Mouse (Mus musculus): ENCODE measurements at regions not wholly inside any gene's neighbourhood (a gene's known extent, or its start where the extent isn't known, plus 50 kb on each side); places are given as distances from the start of the nearest gene placed in this dataset.

DNA sequence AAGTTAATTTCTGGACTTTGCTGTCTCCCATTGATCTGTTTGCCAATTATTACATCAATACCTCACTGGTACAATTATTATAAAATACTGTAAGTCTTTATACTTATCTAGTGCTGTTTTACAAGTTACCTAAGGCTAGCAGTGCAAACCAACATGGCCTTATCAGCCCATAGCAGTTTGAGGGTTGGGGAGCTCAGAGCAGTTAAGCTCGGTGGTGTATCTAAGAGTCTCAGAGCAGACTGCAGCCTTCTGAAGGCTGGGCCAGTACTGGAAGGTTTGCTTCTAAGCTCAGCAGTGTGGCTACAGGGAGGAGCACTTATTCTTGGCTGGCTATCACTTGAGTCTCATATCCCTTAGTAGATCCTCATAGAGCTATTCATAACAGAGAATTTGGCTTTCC is 212.4 kb upstream of the Klf3 start:
- 0 out of 2 replicates have a peak, but pooled peaks have one; percentile 6 for TF ChIP-seq MAX (IDR thresholded peaks at IDR 0.05; ENCODE audit: low read length)
- TF ChIP-seq MEF2A (IDR thresholded peaks at IDR 0.05; ENCODE audit: extremely low read depth, insufficient replicate concordance, low read depth, low read length, poor library complexity, severe bottlenecking) = peak; percentile 47; the same call in 1 of the 2 replicates
- TF ChIP-seq SIN3A (IDR thresholded peaks at IDR 0.05; ENCODE audit: low read length) = peak; percentile 89

All from MEL (cell line).